Mouse (Mus musculus) heart, postnatal 0 days (tissue): ENCODE results near the gene Usp4. TPM values are rescaled to one million over a fixed set of nuclear protein-coding genes. Genes with fewer than 3 reads are reported as not detected.

Source experiments
- ATAC-seq: fragments of 200-750 bp; cut with Nextera tagmentation; 2 replicates; pipeline ENCODE4 v1.8.0; 2017; ENCODE audit warnings: low read depth, moderate number of reproducible peaks, moderate library complexity; ENCODE audit not compliant: insufficient read depth
- DNase-seq: peaks from one replicate; pipeline ENCODE4 v3.0.0-alpha.2; 2016; ENCODE audit warnings: low spot score
- H3K27ac ChIP-seq: fragments of 300-500 bp; sonication (generic); 2 replicates; pipeline ENCODE4 v1.5.1; 2014; ENCODE audit warnings: low read depth, mild to moderate bottlenecking
- H3K27me3 ChIP-seq: fragments of 300-500 bp; sonication (generic); 2 replicates; pipeline ENCODE4 v1.6.1; 2014; ENCODE audit warnings: low read length, mixed read lengths; ENCODE audit not compliant: control insufficient read depth, insufficient read depth
- H3K36me3 ChIP-seq: fragments of 300-500 bp; sonication (generic); replicated peaks from 2 replicates; pipeline ENCODE4 v1.6.1; 2014; ENCODE audit warnings: low read length, mixed read lengths; ENCODE audit not compliant: control insufficient read depth, insufficient read depth
- H3K4me1 ChIP-seq: fragments of 300-500 bp; sonication (generic); 2 replicates; pipeline ENCODE4 v1.6.1; 2014; ENCODE audit warnings: antibody characterized with exemption; ENCODE audit not compliant: control insufficient read depth, insufficient read depth
- H3K4me2 ChIP-seq: fragments of 300-500 bp; sonication (generic); 2 replicates; pipeline ENCODE4 v1.6.1; 2014; ENCODE audit warnings: low read depth, mild to moderate bottlenecking, low read length, moderate library complexity
- H3K4me3 ChIP-seq: fragments of 300-500 bp; sonication (generic); 2 replicates; pipeline ENCODE4 v1.5.1; 2014; ENCODE audit warnings: low read depth, low read length
- H3K9ac ChIP-seq: fragments of 300-500 bp; sonication (generic); replicated peaks from 2 replicates; pipeline ENCODE4 v1.6.1; 2014; ENCODE audit warnings: low read depth, low read length, mixed read lengths
- H3K9me3 ChIP-seq: fragments of 300-500 bp; sonication (generic); replicated peaks from 2 replicates; pipeline ENCODE4 v1.6.1; 2016; ENCODE audit warnings: low read length; ENCODE audit not compliant: control insufficient read depth
- CTCF ChIP-seq: IDR thresholded peaks from 2 replicates; pipeline ENCODE4 v1.5.1; 2016; ENCODE audit warnings: antibody characterized with exemption, control low read depth, low read depth
- EP300 ChIP-seq: IDR thresholded peaks from 2 replicates; pipeline ENCODE4 v1.6.1; 2016; ENCODE audit warnings: antibody characterized with exemption, low read depth
- WGBS: fragments of 180-500 bp; shearing (Covaris S2); extraction: QIAGEN DNeasy Blood & Tissue Kit; methylation state at CpG from one replicate; pipeline ENCODE4 v1.1.7; 2014; 5-methylcytosine and 5-hydroxymethylcytosine counted together
- polyA plus RNA-seq: library from polyadenylated mRNA; unstranded; fragments of >200 nt; fragmentation: Nextera tagmentation; extraction: Ambion mirVana; gene quantifications from 2 replicates; pipeline ENCODE4 v1.2.1, GENCODE M21; 2015
- total RNA-seq: library from RNA; depleted of rRNA; stranded (reverse); fragments of >200 nt; gene quantifications from 2 replicates; pipeline ENCODE4 v1.2.3, GENCODE M21; 2014; ENCODE audit warnings: low replicate concordance

Gene Usp4
- total and polyA plus RNA-seq, 2 experiments from 2014 or later, result 60.6 to 71.1 TPM

- H3K4me3 ChIP-seq, result no peak overlapping the region
These were observed 53.7 kb downstream of the Usp4 start for GRCm38 (mm10) chr9:108401186-108401960.

GRCm38 (mm10) chr9:108403081-108403480, 55.4 kb downstream of the Usp4 start:
- H3K36me3 ChIP-seq, result no peaks in the 10 kb centered on the region
- H3K9ac ChIP-seq, result no peak overlapping the region
- H3K27me3 ChIP-seq, result no peaks in the 10 kb centered on the region
- DNase-seq (no peak), ATAC-seq (no peak)
- H3K9me3 ChIP-seq, result no peaks in the 10 kb centered on the region
- peaks cover 5% of the 10 kb centered on the region; the same call in 1 of the 2 replicates for H3K4me1 ChIP-seq
- no peak overlapping the region for H3K27ac ChIP-seq
- no peak overlapping the region for H3K4me2 ChIP-seq
- 76% methylated on average over 4 of the region's 4 CpGs for WGBS
- TF ChIP-seq EP300 (no peak), CTCF (no peak)
- H3K4me3 ChIP-seq, result no peak overlapping the region

More at GRCm38 (mm10) chr9:108401186-108401960, 53.7 kb downstream of the Usp4 start:
- Histone ChIP-seq H3K4me2 (no peak overlapping the region), H3K27me3 (no peaks in the 10 kb centered on the region), H3K4me1 (peaks cover 5% of the 10 kb centered on the region; the same call in 1 of the 2 replicates), H3K9me3 (no peaks in the 10 kb centered on the region), H3K9ac (no peak overlapping the region), H3K27ac (no peak overlapping the region), H3K36me3 (no peaks in the 10 kb centered on the region)
- 35% methylated on average over 7 of the region's 7 CpGs for WGBS
- DNase-seq, result no peak
- ATAC-seq, result no peak
- TF ChIP-seq CTCF (no peak), EP300 (no peak)

- no peak for ATAC-seq
- H3K4me3 ChIP-seq, result no peak overlapping the region
- no peaks in the 10 kb centered on the region for H3K27me3 ChIP-seq
These were observed 56.8 kb downstream of the Usp4 start for GRCm38 (mm10) chr9:108404451-108404850.

GRCm38 (mm10) chr9:108409535-108409934, 61.9 kb downstream of the Usp4 start:
- no peak for ATAC-seq

More at GRCm38 (mm10) chr9:108404451-108404850, 56.8 kb downstream of the Usp4 start:
- H3K9ac ChIP-seq, result no peak overlapping the region
- H3K4me2 ChIP-seq, result no peak overlapping the region
- no peak overlapping the region for H3K27ac ChIP-seq
- no peaks in the 10 kb centered on the region for H3K9me3 ChIP-seq
- no peaks in the 10 kb centered on the region for H3K36me3 ChIP-seq
- TF ChIP-seq EP300 (no peak), CTCF (no peak)
- DNase-seq, result no peak
- H3K4me1 ChIP-seq, result peaks cover 5% of the 10 kb centered on the region; the same call in 1 of the 2 replicates
- WGBS, result 71% methylated on average over 8 of the region's 8 CpGs

GRCm38 (mm10) chr9:108411381-108411942, 63.8 kb downstream of the Usp4 start:
- no peak for DNase-seq
- Histone ChIP-seq H3K4me2 (no peak overlapping the region), H3K9ac (no peak overlapping the region), H3K4me3 (no peak overlapping the region), H3K4me1 (no peaks in the 10 kb centered on the region), H3K27me3 (no peaks in the 10 kb centered on the region), H3K36me3 (no peaks in the 10 kb centered on the region), H3K9me3 (no peaks in the 10 kb centered on the region), H3K27ac (no peak overlapping the region)
- 79% methylated on average over 9 of the region's 9 CpGs for WGBS
- TF ChIP-seq CTCF (no peak), EP300 (no peak)
- no peak for ATAC-seq

More at GRCm38 (mm10) chr9:108409535-108409934, 61.9 kb downstream of the Usp4 start:
- DNase-seq, result no peak
- TF ChIP-seq CTCF, result no peak
- no peak for TF ChIP-seq EP300
- H3K4me2 ChIP-seq, result no peak overlapping the region
- 59% methylated on average over 4 of the region's 4 CpGs for WGBS
- no peak overlapping the region for H3K9ac ChIP-seq
- no peaks in the 10 kb centered on the region for H3K27me3 ChIP-seq
- no peaks in the 10 kb centered on the region for H3K9me3 ChIP-seq
- no peaks in the 10 kb centered on the region for H3K4me1 ChIP-seq
- no peak overlapping the region for H3K27ac ChIP-seq
- H3K4me3 ChIP-seq, result no peak overlapping the region
- H3K36me3 ChIP-seq, result no peaks in the 10 kb centered on the region
